Mouse (Mus musculus): ENCODE data around the gene Fam117a.

The Fam117a gene

DNA sequence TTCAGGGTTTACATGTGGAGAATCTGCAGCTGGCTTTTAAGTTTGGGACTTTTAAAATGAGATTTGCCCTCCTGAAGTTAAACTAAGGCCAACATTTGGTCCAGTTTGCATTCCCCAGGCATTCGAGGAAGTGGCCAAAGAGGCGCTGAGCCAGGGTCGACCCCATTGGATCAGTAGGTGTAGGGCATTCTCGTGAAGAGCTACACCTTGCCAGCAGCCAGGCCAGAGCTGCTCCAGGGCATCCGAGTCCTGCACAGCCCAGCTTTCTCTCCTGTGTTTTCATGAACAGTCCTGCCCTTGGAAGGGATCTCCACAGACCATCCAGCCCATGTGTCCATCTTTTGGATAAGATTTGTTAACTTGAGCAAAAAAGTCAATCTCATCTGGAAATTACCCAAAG, 27.6 kb downstream of the Fam117a start:
- DNase-seq (ENCODE audit: low read depth, low spot score): no peak

DNA sequence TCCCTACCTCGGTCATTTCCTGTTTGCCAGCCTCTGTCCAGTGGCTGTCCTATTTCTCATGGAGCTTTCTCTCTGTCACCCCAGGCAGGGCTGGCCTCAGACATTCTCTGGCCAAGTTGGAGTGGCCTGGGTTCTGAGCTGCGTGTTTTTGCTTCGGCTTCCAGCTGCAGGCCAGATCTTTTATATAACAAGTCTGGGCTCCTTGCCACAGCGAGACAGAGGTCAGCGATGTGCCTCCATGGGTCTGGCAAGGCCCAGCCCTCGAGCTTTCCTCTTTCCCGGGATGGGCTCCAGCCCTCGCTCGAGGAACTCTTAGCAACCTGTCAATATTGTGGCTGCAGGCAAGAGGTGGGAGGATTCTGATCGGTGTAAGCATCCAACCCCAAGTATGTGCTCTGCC, 28.8 kb downstream of the Fam117a start:
- DNase-seq (ENCODE audit: low read depth, low spot score): no peak

DNA sequence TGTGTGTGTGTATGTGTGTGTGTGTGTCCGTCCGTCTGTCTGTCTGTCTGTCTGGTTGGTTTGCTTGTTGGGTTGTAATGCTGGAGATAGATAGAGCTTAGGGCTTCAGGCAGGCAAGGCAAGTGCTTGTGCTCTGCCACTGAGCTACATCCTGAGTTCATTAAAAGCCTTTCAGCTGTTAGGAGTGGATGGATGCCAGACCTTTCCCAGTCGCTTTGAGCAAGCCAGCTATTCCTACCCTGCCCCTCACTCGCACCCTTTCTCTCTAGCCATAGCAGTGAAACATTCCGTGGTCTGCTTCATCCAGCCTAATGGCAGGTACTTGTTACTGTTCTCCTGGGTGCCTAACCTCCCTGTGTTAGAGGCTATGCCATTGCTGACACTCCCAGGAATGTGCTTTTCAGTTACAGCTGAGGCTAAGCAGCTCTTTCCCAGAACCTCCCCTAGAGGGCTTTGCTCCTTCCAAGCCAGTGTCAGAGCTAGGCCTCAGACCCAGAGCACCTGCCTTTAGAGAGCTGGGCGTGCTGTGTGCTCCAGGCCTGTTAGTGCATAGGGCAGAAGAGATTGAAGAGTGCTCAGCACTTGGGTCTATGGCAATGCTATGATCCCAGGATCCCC, 29.6 kb downstream of the Fam117a start:
- DNase-seq (ENCODE audit: low read depth, low spot score): no peak

GRCm38 (mm10) chr11:95367011-95367735, 30.4 kb downstream of the Fam117a start:
- DNase-seq (ENCODE audit: low read depth, low spot score): peak; percentile 74

GRCm38 (mm10) chr11:95368231-95368823, 31.5 kb downstream of the Fam117a start:
- no peak for DNase-seq (ENCODE audit: low read depth, low spot score)

DNA sequence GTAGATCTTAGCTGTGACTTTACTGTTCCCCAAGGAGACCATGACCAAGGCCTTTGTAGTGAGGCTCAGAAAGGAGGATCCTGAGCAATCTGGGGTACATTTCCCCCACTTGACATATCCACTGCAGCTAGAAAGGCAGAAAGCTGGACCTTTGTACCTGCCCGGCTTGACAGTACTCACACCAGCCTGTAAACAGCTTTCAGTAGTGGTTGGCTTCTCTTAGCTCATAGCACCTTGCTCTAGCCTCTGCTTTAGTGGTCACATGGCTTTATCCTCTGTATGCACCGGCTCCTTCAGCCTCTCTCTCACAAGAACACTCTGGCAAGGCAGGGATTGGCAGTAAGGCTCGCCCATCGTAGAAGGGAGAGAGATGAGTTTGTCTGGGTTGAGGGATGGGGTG, 32.1 kb downstream of the Fam117a start:
- DNase-seq (ENCODE audit: low read depth, low spot score): no peak

DNA sequence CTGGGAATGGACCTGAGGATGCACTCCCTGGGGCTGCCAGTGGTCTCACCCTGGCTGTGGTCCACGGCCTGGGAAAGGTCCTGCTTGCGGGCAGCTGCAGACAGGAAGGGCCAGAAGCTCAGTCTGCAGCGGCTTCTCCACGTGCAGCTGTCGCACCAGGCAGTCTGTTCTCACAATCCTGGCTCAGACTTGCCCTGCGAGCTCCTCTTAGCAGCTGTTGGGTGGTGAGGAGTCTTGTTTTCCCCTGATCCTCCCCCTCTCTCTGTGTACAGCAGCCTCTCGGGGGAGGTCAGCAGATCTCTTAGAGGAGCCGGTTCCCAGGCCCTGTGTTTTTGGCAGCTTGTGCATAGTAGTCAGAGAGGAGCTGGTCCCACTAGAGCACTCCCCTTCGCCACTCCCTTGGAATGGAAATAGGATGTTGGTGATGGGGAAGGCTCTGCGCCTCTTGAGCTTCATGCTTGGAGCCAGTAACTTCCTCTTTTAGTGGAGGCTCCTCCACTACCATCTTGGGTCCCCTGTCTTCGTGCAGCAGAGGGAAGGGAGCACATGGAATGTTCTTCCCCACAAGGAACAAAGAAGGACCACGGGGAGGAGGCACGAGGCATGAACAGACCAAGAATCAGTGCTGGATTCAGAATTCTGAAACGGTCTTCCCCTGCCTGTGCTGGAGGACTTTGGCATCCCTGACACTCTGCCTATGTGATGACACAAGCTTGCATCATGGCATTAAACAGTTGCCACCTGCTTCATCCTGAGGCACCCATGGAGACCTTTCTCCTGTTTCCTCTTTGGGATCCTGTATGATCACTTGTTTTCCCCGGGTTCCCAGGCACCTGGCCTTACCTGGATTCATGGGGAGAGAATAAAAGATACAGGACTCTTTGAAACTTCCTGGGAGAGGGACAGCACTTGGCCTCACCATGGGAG, 33.4 kb downstream of the Fam117a start:
- no peak for DNase-seq (ENCODE audit: low read depth, low spot score)

DNA sequence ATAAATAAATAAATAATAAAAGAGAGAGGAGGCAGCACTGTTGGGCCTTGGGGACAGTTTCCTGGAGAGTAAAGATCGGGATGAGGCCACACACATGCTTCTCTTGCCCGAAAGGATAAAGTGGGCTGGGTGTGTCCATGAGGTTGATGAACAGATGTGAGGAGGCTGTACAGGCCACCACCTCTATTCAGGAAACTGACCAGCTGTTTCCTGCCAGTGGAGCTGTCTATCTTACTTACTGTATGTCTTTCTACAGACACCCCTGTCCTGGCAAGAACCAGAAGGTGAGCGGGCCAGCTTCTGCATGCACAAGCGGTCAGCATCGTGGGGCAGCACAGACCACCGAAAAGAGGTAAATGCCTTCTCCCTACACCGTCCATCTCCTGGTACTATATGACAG, 34.4 kb downstream of the Fam117a start:
- no peak for DNase-seq (ENCODE audit: low read depth, low spot score)

DNA sequence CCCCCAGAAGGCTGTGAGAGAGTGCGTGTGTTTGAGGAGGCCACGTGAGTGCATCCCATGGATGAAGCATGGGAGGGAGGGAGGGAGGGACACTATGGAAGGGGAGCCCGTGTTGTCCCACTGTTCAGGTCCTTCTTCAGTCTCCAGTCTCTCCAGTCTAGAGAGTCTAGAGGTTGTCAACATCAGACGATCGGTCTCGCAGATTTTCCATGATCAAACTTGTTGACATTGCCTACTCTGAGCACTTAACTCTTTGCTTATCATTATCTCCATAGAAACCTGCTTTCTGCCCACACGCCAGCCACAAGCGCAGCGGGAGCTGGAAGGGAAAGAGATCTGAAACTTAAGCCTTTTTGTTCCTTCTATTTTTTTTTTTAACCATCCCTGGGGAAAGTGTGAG, 42.1 kb downstream of the Fam117a start:
- peak; percentile 61 for DNase-seq (ENCODE audit: low read depth, low spot score)

DNA sequence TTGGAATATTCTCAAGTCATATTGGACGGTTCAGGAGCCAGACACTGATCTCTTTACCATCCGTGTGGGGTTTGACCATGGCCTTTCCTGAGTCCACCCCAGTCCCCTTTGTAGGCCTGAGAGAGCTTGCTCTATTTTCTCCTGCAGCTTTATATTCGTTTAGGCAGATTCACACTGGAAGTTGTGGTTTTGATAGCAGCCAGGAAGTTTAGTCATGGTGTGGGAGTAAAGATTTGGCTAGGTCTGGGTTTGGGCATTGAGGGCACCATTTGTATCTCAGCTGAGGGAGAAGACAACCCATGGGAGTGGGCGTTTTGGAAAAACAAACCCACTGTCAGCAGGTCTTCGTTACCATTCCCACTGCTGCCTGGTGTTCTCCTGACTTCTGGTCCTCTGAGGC, 42.7 kb downstream of the Fam117a start:
- DNase-seq (ENCODE audit: low read depth, low spot score): no peak

DNA sequence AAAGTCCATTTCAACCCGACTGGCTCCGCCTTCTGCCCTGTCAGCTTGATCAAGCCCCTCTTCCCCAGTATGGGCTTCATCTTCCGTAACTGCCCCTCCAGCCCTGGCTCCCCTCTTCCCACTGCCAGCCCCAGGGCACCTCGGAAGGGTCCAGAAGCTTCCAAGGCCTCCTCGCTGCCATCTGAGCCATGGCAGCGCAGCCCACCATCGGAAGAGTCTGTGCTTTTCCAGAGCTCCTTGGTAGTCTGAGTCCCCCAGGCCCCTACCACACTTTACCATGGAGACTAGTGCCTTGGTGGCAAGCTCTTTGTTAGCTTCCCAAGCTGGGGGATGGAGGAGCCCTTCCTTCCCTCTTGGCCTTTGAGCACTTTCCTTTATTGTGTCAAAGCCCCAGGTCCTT, 43.9 kb downstream of the Fam117a start:
- DNase-seq (ENCODE audit: low read depth, low spot score): no peak

GRCm38 (mm10) chr11:95381146-95381545, 44.3 kb downstream of the Fam117a start:
- no peak for DNase-seq (ENCODE audit: low read depth, low spot score)

DNA sequence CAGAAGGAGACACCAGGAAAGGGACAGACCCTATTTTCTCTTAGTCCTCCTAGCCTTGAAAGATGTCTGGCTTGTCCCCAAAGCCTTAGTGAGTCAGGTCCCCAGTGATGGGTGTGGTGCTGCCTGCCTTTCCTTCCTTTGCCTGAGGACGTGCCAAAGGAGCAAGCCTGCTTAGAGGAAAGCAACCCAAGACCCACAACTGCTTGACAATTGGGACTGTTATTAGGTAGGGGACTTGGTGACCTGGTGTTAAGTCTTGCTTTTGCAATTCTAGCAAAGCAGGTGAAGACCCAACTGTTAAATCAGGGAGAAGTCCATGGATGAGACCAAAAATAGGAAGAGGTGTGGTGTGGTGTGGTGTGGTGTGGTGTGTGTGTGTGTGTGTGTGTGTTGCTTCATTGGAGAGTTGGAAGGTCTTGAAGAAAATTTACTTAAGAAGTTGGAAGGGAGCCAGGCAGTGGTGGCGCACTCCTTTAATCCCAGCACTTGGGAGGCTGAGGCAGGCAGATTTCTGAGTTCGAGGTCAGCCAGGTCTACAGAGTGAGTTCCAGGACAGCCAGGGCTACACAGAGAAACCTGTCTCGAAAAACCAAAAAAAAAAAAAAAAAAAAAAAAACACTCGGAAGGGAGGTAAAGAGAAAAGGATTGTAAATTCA, 46.6 kb downstream of the Fam117a start:
- no peak for DNase-seq (ENCODE audit: low read depth, low spot score)

GRCm38 (mm10) chr11:95384004-95384318, 47.1 kb downstream of the Fam117a start:
- no peak for DNase-seq (ENCODE audit: low read depth, low spot score)

DNA sequence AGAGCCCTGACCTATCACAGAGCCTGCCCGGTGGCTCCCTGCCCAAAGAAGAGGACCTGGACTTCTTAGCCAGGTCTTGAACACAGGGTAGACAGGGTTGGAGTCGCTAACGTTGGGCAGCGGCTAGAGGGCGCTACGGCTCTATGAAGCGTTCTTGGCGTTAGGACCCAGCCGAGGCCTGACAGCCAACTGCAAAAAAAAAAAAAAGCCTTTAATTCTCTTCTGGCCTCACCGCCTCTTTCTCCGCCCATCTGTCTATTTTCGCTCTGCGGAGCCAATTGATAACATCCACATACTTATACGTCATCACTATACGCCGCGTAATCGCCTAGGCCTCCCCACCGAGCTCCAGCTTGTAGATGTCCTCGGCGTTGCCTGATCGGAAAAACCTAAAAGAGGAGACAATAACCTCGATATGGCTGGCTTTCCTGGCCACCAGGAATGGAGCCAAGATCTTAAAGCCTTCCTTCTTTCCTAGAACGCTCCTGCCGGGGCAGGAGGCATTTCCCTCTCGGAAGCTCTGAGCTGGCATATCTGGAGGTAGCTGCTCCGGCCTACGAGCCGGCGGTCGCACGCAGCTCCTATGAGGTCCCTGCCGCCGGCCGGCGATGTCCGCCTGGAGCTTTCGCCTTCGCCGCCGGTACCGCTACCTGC, 47.6 kb downstream of the Fam117a start, which contains the start of gene Slc35b1:
Gene Slc35b1, plus strand, starts transcription at position 374 of the 654 bp plus-strand sequence.
- peak; percentile 99 for DNase-seq (ENCODE audit: low read depth, low spot score)

DNA sequence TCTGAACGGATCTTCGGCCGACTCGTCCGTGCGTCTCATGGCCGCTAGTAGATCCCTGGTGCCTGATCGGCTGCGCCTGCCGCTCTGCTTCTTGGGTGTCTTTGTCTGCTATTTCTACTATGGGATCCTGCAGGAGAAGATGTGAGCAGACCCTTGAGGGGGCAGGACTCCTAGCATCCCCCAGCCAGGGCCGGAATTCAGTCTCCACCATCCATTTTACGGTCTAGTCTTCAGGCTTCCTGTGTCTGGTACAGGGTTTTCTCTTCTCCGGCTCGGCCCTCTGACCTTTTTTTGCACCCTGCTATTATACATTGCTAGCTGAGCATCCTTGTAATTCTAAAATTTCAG, 48.1 kb downstream of the Fam117a start:
- no peak for DNase-seq (ENCODE audit: low read depth, low spot score)

GRCm38 (mm10) chr11:95387354-95387753, 50.5 kb downstream of the Fam117a start:
- DNase-seq (ENCODE audit: low read depth, low spot score): no peak

DNA sequence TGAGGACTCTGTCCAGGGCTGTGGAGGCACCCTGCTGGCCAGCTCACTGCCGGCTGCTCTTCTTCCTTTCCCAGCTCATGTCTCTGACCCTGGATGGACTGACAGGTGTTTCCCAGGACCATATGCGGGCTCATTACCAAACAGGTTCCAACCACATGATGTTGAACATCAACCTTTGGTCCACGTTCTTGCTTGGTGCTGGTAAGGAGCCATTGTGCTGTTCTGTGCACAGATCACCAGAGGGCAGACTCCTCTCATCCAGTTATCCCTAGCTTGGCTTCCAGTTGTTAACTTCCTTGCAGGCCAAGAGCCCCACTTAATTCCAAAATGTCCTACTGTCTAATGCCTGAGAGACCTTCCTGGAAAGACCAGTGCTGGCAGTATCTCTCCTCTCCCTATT, 52.2 kb downstream of the Fam117a start:
- no peak for DNase-seq (ENCODE audit: low read depth, low spot score)

DNA sequence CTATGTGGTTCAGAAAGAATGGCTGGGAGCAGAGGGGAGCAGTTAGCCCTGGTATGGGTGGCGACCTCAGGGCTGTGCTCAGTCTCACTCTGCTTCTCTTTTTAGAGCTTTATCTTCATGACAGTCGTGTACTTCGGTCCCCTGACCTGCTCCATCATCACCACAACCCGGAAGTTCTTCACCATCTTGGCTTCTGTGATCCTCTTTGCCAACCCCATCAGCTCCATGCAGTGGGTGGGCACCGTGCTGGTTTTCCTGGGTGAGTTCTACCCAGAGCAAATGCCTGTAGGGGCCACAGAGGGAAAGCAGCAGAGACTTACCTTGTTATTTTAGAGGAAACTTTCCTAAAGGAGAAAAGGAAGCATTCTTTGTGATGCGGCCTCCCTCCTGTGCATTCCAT, 53.6 kb downstream of the Fam117a start:
- DNase-seq (ENCODE audit: low read depth, low spot score): no peak

DNA sequence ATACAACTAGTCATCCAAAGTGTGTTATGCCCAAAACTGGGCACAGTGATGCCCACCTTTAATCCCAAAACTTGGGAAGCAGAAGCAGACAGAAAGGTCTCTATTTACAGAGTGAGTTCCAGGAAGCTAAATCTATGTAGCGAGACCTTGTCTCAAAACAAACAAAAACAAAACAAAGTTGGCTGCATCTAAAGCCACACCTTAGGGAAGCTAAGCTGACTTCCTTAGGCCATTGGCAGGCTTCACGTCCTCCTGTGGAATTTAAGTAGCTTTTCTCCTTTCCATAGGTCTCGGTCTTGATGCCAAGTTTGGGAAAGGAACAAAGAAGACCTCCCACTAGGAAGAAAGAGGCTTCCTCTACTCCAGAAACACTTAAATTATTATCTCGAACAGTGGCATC, 54.4 kb downstream of the Fam117a start:
- DNase-seq (ENCODE audit: low read depth, low spot score): no peak

- no peak for DNase-seq (ENCODE audit: low read depth, low spot score)
Measured at GRCm38 (mm10) chr11:95391743-95392142, 54.9 kb downstream of the Fam117a start.
